Mouse (Mus musculus) stomach, postnatal 0 days (tissue): Measurements from ENCODE around the gene Ccdc183.

Experiments
- CTCF ChIP-seq: IDR thresholded peaks from 2 replicates; pipeline ENCODE4 v1.5.1; 2016; ENCODE audit warnings: antibody characterized with exemption, low read depth, mild to moderate bottlenecking, moderate library complexity
- EP300 ChIP-seq: optimal IDR thresholded peaks from 2 replicates; pipeline ENCODE3; 2016; ENCODE audit warnings: antibody characterized with exemption

DNA sequence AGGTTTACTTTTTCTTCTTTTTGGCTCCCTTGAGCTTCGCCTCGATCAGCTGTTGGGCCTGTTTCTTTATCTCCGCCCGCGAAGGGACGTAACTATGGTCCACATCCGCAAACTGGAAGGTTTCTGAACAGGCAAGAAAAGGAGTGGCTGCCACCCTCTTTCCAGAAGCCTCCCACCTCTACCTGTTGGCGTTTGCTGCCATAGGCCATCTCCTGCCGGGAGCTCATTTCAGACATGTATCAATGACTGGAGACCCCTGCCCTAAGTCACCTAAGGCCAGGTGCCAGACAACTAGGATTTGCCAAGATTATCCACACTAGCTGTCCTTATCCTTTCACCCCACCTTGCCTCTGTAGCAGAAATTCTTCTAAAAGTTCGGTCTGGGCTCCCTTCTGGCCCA is 8.8 kb downstream of the Ccdc183 start:
- TF ChIP-seq CTCF (no peak), EP300 (no peak)
